Mouse (Mus musculus) spleen, postnatal 10 days (tissue): Measurements from ENCODE around the gene Glycam1.

ENCODE experiments used
- DNase-seq, 2 experiments: peaks; one replicate each; pipeline ENCODE4 v3.0.0; 2021 to 2022; ENCODE audit warnings: low spot score in 2 of 2

Gene Glycam1

GRCm38 (mm10) chr15:103519386-103520378 lies 45.2 kb downstream of the Glycam1 start:
- DNase-seq: no peak

GRCm38 (mm10) chr15:103518600-103519385 lies 46.1 kb downstream of the Glycam1 start:
- no peak for DNase-seq

- DNase-seq: no peak
Measured at GRCm38 (mm10) chr15:103514914-103515313, 50.0 kb downstream of the Glycam1 start.

- DNase-seq: peak in 1 of 2 experiments; percentile 61
Measured at GRCm38 (mm10) chr15:103514119-103514518, 50.8 kb downstream of the Glycam1 start.

- no peak for DNase-seq
Measured at GRCm38 (mm10) chr15:103513621-103514031, 51.3 kb downstream of the Glycam1 start.
